Mouse (Mus musculus) spleen, postnatal 36 days (tissue): ENCODE data around the gene Chrna1.

Experiments used
- DNase-seq, 2 experiments: peaks; one replicate each; pipeline ENCODE4 v3.0.0; 2022; ENCODE audit warnings: low spot score in 2 of 2, mixed read lengths in 1 of 2

Chrna1 gene

DNA sequence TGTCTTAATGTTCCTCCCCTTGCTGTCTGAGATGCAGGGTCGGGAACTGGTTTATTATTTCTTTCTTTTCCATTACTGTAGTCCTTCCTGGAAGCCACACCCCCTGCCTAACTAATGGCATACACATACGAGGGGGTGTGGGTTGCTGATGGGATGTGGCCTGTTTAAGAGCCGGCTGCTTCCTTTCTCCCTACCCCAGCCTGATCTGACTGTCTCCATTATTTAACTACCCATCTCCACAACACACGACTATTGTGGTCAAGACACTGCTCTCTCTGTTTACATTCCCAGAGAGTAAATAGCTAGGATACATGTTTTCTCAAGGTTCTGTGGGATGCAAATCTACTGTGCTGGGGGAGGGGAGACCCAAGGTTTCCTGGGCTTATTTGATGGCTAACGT is 58.4 kb downstream of the Chrna1 start:
- no peak for DNase-seq

DNA sequence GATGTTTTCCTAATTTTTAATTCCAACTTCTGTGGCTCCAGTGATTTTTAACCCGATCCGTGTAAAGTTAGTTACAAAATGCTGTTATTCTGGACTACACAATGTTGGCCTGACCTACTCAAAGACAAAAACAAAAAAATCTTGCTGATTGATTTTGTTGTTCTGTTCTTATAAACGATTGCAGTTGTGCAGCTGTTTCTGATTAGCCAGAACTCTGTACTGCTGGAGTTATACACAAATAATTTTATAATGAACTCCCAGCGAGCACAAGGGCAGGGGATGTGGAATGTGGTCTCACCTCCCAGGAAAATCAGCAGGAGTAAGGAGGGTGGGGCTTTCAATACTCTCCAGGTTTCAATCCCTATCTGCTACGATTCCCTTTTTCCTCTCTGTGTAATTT is 61.2 kb downstream of the Chrna1 start:
- no peak for DNase-seq

DNA sequence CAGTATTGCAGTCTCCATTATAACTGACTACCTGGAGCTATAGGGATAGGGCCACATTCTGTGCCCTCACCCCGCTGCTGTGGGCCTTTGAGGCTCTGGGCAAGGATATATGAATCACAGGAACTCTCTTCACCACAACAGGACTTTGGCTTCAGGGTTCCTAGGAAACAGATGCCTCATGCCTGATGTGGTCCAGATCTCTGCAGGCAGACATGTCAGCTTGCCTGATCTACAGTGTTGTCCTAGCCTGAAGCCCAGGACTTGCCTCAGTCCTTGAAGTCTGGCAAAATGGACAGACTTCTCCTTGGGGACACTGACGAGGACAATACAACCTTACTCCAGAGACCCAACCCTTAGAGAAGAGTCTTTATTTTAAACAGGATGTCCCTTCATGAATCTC is 61.8 kb downstream of the Chrna1 start:
- no peak for DNase-seq

DNA sequence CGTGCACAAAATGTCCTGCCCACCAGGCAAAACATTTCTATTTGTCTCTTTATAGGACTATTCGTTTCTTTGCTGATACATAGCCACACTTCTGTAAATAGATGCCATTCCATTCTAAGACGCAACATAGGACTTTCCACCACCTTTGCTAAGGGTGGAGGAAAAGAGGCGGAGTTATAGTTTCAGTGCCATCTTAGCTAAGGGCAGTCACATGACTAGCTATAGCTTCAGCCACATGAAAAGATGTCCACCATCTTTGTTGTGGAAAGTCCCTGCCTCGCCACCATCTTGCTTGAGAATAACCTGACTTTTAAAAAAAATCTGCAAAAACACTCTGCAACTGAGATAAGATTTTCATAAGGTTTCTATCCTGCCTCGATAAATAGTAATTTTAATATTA is 66.0 kb downstream of the Chrna1 start:
- DNase-seq = no peak
